Mouse (Mus musculus) liver, embryonic 13.5 days (tissue): ENCODE data around the gene Cfdp1. TPM values are rescaled to one million over a fixed set of nuclear protein-coding genes. Genes with fewer than 3 reads are reported as not detected.
A peak's percentile ranks its signal among the peaks of the same experiment; 100 is the strongest.

Experiments
- ATAC-seq: fragments of 200-750 bp; cut with Nextera tagmentation; 2 replicates; pipeline ENCODE4 v1.8.0; 2017; ENCODE audit warnings: low read depth, mild to moderate bottlenecking, moderate number of reproducible peaks, moderate library complexity
- DNase-seq: peaks from one replicate; pipeline ENCODE4 v3.0.0; 2022
- H3K27ac ChIP-seq: fragments of 300-500 bp; sonication (generic); 2 replicates; pipeline ENCODE4 v1.5.1; 2015; ENCODE audit warnings: moderate library complexity, mild to moderate bottlenecking, inconsistent platforms
- H3K27me3 ChIP-seq: fragments of 300-500 bp; sonication (generic); 2 replicates; pipeline ENCODE4 v1.6.1; 2015; ENCODE audit warnings: mild to moderate bottlenecking, inconsistent platforms
- H3K36me3 ChIP-seq: fragments of 300-500 bp; sonication (generic); 2 replicates; pipeline ENCODE4 v1.6.1; 2015; ENCODE audit warnings: mild to moderate bottlenecking, inconsistent platforms
- H3K4me1 ChIP-seq: fragments of 300-500 bp; sonication (generic); replicated peaks from 2 replicates; pipeline ENCODE4 v1.6.1; 2015; ENCODE audit warnings: inconsistent platforms
- H3K4me2 ChIP-seq: fragments of 300-500 bp; sonication (generic); 2 replicates; pipeline ENCODE4 v1.6.1; 2015; ENCODE audit warnings: inconsistent platforms, mild to moderate bottlenecking, moderate library complexity
- H3K4me3 ChIP-seq: fragments of 300-500 bp; sonication (generic); replicated peaks from 2 replicates; pipeline ENCODE4 v1.5.1; 2015; ENCODE audit warnings: mild to moderate bottlenecking, inconsistent platforms
- H3K9ac ChIP-seq: fragments of 300-500 bp; sonication (generic); 2 replicates; pipeline ENCODE4 v1.6.1; 2015; ENCODE audit warnings: mild to moderate bottlenecking, inconsistent platforms
- H3K9me3 ChIP-seq: fragments of 300-500 bp; sonication (generic); replicated peaks from 2 replicates; pipeline ENCODE4 v1.6.1; 2016; ENCODE audit warnings: inconsistent platforms
- whole genome bisulfite sequencing: fragments of 180-500 bp; shearing (Covaris S2); methylation state at CpG from one replicate; pipeline ENCODE4 v1.1.7; 2015; ENCODE audit not compliant: insufficient replicate concordance; 5-methylcytosine and 5-hydroxymethylcytosine counted together
- polyA plus RNA-seq: library from polyadenylated mRNA; unstranded; fragments of >200 nt; fragmentation: Nextera tagmentation; extraction: Ambion mirVana; gene quantifications from 2 replicates; pipeline ENCODE4 v1.2.1, GENCODE M21; 2015

Gene Cfdp1
- polyA plus RNA-seq: 113 and 136 TPM in 2 replicates

DNA sequence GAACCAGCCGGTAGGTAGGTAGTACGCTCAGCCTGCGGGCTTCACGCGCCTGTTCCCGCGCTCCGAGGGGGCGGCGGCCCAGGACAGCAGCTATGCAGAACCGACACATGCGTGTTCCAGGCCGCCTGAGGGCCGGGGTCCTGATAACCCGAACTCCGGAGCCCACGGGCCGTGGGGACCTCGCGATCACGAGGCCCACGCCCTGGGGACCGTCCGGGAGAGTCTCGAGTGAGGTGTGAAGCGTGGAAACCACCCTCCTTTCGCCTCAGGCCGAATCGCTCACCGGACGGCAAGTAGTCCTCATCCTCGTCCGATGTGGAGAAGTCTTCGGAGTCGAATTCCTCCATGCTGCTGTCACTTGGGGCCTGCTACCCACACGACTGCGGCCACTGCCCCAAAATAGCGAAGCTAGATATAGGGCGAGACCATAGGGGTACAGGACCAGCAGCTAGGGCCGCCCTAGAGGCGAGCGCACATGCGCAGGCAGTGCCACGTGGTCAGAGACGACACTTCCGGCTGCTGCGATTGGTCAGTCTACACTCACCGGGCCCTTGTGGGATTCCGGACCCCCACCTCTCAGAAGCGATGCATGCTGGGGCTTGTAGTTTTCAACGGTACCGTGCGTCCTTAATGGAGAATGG lies at the start of gene Cfdp1:
Gene Cfdp1, minus strand, starts transcription at position 431 of the 641 bp plus-strand sequence.
- Histone ChIP-seq H3K4me1 (peaks cover 49% of the 10 kb centered on the region), H3K27ac (peak within 1 kb of the TSS; percentile 68), H3K9me3 (no peaks in the 10 kb centered on the region), H3K4me2 (peak within 1 kb of the TSS; percentile 96), H3K9ac (peak within 1 kb of the TSS; percentile 89), H3K4me3 (peak within 1 kb of the TSS; percentile 89), H3K27me3 (no peaks in the 10 kb centered on the region), H3K36me3 (no peaks in the 10 kb centered on the region)
- WGBS: under 1% methylated on average over 53 of the region's 53 CpGs
- DNase-seq (peak; percentile 95), ATAC-seq (peak; percentile 100)

DNA sequence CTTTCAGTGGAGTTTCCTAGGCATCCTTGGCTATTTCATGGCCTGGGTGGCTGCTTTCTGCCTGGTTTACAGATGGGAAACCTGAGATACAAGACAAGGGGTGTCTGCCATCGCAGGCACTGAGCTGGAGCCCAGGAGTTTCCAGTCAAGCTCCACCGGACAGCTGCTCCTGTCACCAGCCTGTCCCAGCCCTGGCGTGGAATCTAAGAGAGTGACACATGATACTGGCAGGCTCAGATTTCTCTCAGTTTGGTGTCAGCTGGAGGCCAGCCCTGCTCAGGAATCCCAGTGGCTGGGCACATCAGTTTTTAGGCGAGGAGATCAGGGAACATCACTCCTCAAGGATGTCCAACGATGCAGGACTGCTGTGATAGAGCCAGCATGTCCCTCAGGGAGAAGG lies 48.0 kb upstream of the Cfdp1 start:
- no peaks in the 10 kb centered on the region for H3K36me3 ChIP-seq
- no peak overlapping the region for H3K9ac ChIP-seq
- peaks cover 16% of the 10 kb centered on the region; the same call in 1 of the 2 replicates for H3K27me3 ChIP-seq
- ATAC-seq (no peak), DNase-seq (no peak)
- H3K9me3 ChIP-seq: no peaks in the 10 kb centered on the region
- no peaks in the 10 kb centered on the region for H3K4me1 ChIP-seq
- H3K27ac ChIP-seq: no peak overlapping the region
- 35% methylated on average over 5 of the region's 5 CpGs for WGBS
- H3K4me3 ChIP-seq: no peak overlapping the region
- H3K4me2 ChIP-seq: no peak overlapping the region

GRCm38 (mm10) chr8:111898586-111898985 lies 44.5 kb upstream of the Cfdp1 start:
- DNase-seq: no peak
- Histone ChIP-seq H3K36me3 (no peaks in the 10 kb centered on the region), H3K4me2 (no peak overlapping the region), H3K9me3 (no peaks in the 10 kb centered on the region), H3K27me3 (peaks cover 10% of the 10 kb centered on the region; the same call in 1 of the 2 replicates), H3K27ac (no peak overlapping the region), H3K4me3 (no peak overlapping the region), H3K4me1 (no peaks in the 10 kb centered on the region), H3K9ac (no peak overlapping the region)
- WGBS: 37% methylated on average over 10 of the region's 10 CpGs
- no peak for ATAC-seq

DNA sequence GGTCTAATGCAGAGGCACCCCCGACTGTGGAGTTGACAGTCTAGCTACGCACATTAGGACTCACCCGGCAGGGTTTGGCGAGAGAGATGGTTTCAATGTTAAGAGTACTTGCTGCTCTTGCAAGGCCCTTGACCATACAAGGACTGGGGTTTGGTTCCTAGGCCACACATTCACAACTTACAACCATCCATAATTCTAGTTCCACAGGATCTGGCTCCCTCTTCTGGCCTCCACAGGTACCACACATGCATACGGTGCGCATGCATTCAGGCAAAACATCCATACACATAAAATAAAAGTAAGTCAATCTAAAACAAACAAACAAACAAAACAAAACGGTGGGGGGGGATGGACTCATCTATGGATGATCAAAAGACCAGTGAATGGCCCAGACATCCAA lies 40.9 kb upstream of the Cfdp1 start:
- Histone ChIP-seq H3K9ac (no peak overlapping the region), H3K4me2 (no peak overlapping the region), H3K27me3 (peaks cover 28% of the 10 kb centered on the region), H3K36me3 (no peaks in the 10 kb centered on the region), H3K9me3 (no peaks in the 10 kb centered on the region), H3K4me1 (peaks cover 3% of the 10 kb centered on the region), H3K27ac (no peak overlapping the region), H3K4me3 (no peak overlapping the region)
- no peak for ATAC-seq
- WGBS: 78% methylated on average over 7 of the region's 7 CpGs
- DNase-seq: no peak

DNA sequence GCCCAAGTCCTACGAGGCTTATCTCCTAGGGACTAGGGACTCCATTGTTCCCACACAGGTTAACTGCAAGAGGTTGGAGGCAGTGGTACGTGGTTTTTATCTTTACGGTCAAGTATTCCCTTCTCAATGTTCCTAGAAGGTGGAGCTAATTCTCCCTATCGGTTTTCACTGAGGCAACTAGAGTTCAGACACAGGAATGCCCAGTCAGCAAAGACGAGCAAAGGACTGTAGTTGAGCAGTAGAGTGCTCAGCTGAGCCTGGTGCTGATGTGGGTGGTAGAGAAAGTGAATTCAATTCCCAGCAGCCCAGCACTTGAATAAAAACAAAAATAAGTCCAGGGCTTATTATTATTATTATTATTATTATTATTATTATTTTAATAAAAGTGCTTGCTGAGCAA lies 38.5 kb upstream of the Cfdp1 start:
- WGBS: 29% methylated on average over 5 of the region's 5 CpGs

GRCm38 (mm10) chr8:111891983-111892382 lies 37.9 kb upstream of the Cfdp1 start:
- Histone ChIP-seq H3K27me3 (peaks cover 47% of the 10 kb centered on the region), H3K27ac (no peak overlapping the region), H3K9me3 (no peaks in the 10 kb centered on the region), H3K9ac (no peak overlapping the region), H3K36me3 (no peaks in the 10 kb centered on the region), H3K4me1 (peaks cover 18% of the 10 kb centered on the region), H3K4me2 (no peak overlapping the region), H3K4me3 (no peak overlapping the region)
- DNase-seq (no peak), ATAC-seq (no peak)
- 24% methylated on average over 8 of the region's 8 CpGs for WGBS

More for the DNA sequence above, 38.5 kb upstream of the Cfdp1 start:
- no peaks in the 10 kb centered on the region for H3K36me3 ChIP-seq
- DNase-seq (no peak), ATAC-seq (no peak)
- no peak overlapping the region for H3K27ac ChIP-seq
- no peak overlapping the region for H3K4me2 ChIP-seq
- H3K9ac ChIP-seq: no peak overlapping the region
- no peak overlapping the region for H3K4me3 ChIP-seq
- peaks cover 47% of the 10 kb centered on the region for H3K27me3 ChIP-seq
- no peaks in the 10 kb centered on the region for H3K9me3 ChIP-seq
- peaks cover 12% of the 10 kb centered on the region for H3K4me1 ChIP-seq

DNA sequence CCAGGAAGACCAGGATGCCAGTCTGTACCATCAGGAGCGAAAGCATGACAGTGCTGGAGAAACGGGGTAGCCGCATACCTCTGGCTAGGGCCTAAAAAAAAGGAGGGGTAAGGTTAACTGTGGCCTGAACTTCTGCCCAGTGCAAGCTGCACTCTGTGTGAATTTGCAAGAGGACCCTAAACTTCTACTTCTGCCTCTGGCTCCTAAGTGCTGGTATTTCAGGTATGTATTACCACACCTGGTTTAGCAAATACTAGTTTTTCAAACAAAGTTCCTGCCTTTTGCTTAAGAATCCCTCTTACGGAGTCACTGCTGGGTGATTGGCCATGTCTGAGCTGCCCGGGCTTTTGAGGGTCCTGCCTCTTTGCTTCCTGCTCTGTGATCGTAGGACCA lies 36.8 kb upstream of the Cfdp1 start:
- Histone ChIP-seq H3K9ac (no peak overlapping the region), H3K4me1 (peaks cover 23% of the 10 kb centered on the region), H3K4me2 (no peak overlapping the region), H3K4me3 (no peak overlapping the region), H3K9me3 (no peaks in the 10 kb centered on the region), H3K36me3 (no peaks in the 10 kb centered on the region), H3K27ac (no peak overlapping the region), H3K27me3 (peaks cover 51% of the 10 kb centered on the region)
- WGBS: 56% methylated on average over 6 of the region's 6 CpGs
- DNase-seq (no peak), ATAC-seq (no peak)

DNA sequence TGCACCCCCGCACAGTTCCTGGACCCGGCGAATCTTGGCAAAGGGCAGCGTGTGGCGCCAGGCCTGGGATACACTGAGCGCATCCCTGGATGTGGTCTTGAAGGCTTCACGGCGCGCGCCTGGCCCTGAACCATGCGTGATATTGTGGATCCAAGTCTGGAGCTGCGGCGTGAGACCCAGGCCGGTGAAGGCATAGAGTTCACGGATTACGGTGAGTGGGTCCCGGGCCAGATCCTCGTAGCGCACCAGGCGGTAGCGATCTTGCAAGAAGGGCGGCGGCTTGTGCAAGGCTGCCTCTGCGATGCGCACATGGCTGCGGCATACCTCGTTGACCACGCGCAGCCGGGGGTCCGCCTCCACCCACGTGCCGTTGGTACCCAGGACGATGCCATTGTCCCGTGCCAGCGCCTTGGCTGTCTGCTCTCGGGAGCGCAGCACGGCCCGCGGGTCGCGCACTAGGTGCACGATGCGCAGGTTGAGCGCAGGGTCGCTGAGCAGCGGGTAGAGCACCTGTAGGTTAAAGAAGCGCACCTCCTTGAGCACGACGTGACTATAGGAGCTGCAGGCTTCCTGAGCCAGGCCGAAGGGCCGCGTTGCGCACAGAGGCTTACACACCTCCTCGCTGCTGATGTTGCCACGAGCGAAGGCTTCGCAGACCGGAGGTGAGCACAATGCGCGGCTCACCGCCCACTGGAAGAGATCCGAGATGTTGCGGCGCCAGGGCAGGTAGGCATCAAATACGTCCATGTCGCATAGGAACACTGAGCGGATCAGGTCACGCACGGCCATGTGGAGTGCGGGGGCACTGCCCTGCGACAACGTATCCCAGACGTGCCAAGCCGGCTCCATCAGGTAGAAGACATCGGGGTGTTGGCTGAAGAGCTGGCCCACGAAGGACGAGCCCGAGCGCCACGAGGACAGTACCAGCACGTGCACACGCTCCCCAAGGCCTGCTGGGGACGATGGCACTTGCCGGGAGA lies 36.1 kb upstream of the Cfdp1 start:
- Histone ChIP-seq H3K4me3 (no peak overlapping the region), H3K27ac (no peak overlapping the region), H3K4me2 (0 out of 2 replicates have a peak overlapping the region, but pooled peaks have one; percentile 12), H3K4me1 (peaks cover 23% of the 10 kb centered on the region), H3K27me3 (peaks cover 51% of the 10 kb centered on the region), H3K9ac (no peak overlapping the region), H3K36me3 (no peaks in the 10 kb centered on the region), H3K9me3 (no peaks in the 10 kb centered on the region)
- no peak for DNase-seq
- ATAC-seq: no peak
- 16% methylated on average over 86 of the region's 86 CpGs for WGBS

DNA sequence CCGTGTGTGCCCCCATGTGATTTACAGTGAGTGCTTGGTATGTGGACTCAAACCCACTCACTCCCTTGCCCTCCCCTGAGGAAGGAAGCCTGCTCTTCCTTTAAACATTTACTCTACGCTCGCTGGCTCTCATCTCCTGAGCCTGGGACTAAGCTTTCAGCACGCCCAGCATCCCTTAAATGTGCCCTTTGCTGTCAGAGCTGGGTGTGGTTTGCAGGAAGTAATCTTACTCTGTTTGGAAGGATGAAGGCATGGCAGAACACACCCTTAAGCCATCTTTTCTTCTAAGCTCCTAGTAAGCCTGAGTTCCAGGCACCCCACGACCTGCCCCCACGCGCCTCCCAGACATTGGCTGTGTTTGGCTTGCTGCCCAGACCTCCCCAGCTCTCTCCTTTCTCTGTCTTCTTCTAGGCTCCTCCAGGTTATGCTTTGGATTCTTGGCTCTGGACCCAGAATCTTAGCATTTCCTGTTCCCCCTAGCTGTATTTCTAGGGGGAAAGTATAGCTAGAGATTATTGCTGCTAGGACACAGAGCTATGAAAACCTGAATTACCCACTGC lies 34.1 kb upstream of the Cfdp1 start:
- Histone ChIP-seq H3K4me2 (no peak overlapping the region), H3K27me3 (peaks cover 51% of the 10 kb centered on the region), H3K27ac (no peak overlapping the region), H3K36me3 (no peaks in the 10 kb centered on the region), H3K9me3 (no peaks in the 10 kb centered on the region), H3K4me1 (peaks cover 23% of the 10 kb centered on the region), H3K9ac (no peak overlapping the region), H3K4me3 (no peak overlapping the region)
- no peak for DNase-seq
- ATAC-seq: no peak
- 40% methylated on average over 7 of the region's 7 CpGs for whole genome bisulfite sequencing

DNA sequence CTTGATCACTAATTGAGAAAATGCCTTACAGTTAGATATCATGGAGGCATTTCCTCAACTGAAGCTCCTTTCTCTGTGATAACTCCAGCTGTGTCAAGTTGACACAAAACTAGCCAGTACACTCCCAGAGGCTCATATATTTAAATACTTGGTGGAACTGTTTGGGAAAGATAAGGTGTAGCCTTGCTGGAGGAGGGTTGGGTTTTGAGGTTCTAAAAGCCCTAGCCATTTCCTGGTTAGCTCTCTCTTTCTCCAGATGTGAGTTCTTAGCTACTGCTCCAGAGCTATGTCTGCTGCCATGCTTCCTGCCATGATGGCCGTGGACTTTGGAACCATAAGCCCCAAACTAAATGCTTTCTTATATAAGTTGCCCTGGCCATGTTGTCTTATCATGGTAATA lies 33.4 kb upstream of the Cfdp1 start:
- no peak for DNase-seq
- WGBS: 50% methylated on average over 1 of the region's 1 CpGs

GRCm38 (mm10) chr8:111883615-111884014 lies 29.5 kb upstream of the Cfdp1 start:
- 72% methylated on average over 4 of the region's 4 CpGs for WGBS
- peaks cover 20% of the 10 kb centered on the region for H3K4me1 ChIP-seq
- ATAC-seq (no peak), DNase-seq (no peak)
- H3K27me3 ChIP-seq: peaks cover 11% of the 10 kb centered on the region
- no peaks in the 10 kb centered on the region for H3K36me3 ChIP-seq
- no peak overlapping the region for H3K4me2 ChIP-seq
- no peak overlapping the region for H3K27ac ChIP-seq
- H3K4me3 ChIP-seq: no peak overlapping the region
- H3K9ac ChIP-seq: no peak overlapping the region
- no peaks in the 10 kb centered on the region for H3K9me3 ChIP-seq

More for the DNA sequence above, 33.4 kb upstream of the Cfdp1 start:
- Histone ChIP-seq H3K4me2 (no peak overlapping the region), H3K9ac (no peak overlapping the region), H3K9me3 (no peaks in the 10 kb centered on the region), H3K36me3 (no peaks in the 10 kb centered on the region), H3K4me1 (peaks cover 23% of the 10 kb centered on the region), H3K4me3 (no peak overlapping the region), H3K27me3 (peaks cover 48% of the 10 kb centered on the region), H3K27ac (no peak overlapping the region; the same call in 1 of the 2 replicates)
- ATAC-seq: peak; percentile 79
